ENCODE assay signal across 25 mouse cellular contexts in the genomic region with DNA sequence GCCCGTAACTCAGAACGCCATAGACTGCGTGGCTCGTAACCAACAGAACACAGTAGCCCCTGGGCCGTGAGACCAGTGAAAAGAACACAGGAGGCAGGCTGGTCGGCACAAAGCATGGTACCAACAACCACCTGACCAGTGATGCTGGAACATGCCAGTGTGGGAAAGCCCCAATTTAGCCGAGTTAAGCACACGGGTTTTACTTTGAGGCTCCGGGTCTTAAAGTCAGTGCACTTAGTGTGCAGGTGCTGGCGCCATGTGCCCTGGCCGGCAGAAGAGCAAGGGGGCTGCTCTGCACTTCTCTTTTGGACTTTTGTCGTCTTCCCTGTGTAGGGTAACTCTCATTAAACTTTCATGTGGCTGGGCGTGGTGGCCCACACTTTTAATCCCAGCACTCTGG. TPM values are rescaled to one million over a fixed set of nuclear protein-coding genes. Genes with fewer than 3 reads are reported as not detected.
DNase-seq lines count a peak whose midpoint lies in the region; ATAC-seq and TF ChIP-seq lines count a peak whose summit lies in the region.
"Had no signal": no experiment of that assay in that cellular context is flagged by ENCODE, and none has a peak within 500 bp of the region (broad histone marks: within the 10 kb centered on the region; RNA-seq: fewer than 3 reads in every experiment).

No protein-coding gene starts in this region.

- peaks cover 69% of the 10 kb centered on the region for H3K4me1 ChIP-seq in heart, embryonic 10.5 days
- peaks cover 86% of the 10 kb centered on the region for H3K4me1 ChIP-seq in heart, postnatal 0 days (ENCODE audit: control insufficient read depth, insufficient read depth)
- H3K4me1 ChIP-seq in heart, adult 2 months (ENCODE audit: control insufficient read depth, insufficient read depth, low read length) = peaks cover 27% of the 10 kb centered on the region
- peaks cover 65% of the 10 kb centered on the region for H3K4me1 ChIP-seq in E14TG2a.4 (replicated peaks; ENCODE audit: low read depth, low read length)

- no peak for ATAC-seq in heart, postnatal 0 days (ENCODE audit: insufficient read depth, low read depth)
- ATAC-seq: forebrain, embryonic 14.5 days; forebrain, embryonic 16.5 days had no signal

- no peak for TF ChIP-seq POLR2A in heart, adult 2 months (IDR thresholded peaks at IDR 0.05; ENCODE audit: insufficient read depth, low read depth, low read length)

- peaks cover 40% of the 10 kb centered on the region for H3K27me3 ChIP-seq in heart, embryonic 10.5 days (ENCODE audit: insufficient read depth, poor library complexity, severe bottlenecking)
- no peaks in the 10 kb centered on the region for H3K27me3 ChIP-seq in heart, postnatal 0 days (ENCODE audit: control insufficient read depth, insufficient read depth, low read length)
- no peaks in the 10 kb centered on the region for H3K27me3 ChIP-seq in heart, adult 2 months (ENCODE audit: control insufficient read depth, insufficient read depth, low read length)
- H3K27me3 ChIP-seq in E14TG2a.4 (ENCODE audit: insufficient read depth, low read length) = peaks cover 14% of the 10 kb centered on the region
- H3K27me3 ChIP-seq: embryonic facial prominence, embryonic 15.5 days had no signal

- intact Hi-C loops in heart, adult 2 months (cut with DNase I) = no loop called here

- H3K4me3 ChIP-seq in heart, embryonic 10.5 days = no peak overlapping the region
- H3K4me3 ChIP-seq in heart, postnatal 0 days (ENCODE audit: low read depth, low read length) = no peak overlapping the region
- no peak overlapping the region for H3K4me3 ChIP-seq in heart, adult 2 months
- 0 out of 2 replicates have a peak overlapping the region, but pooled peaks have one; percentile 4 for H3K4me3 ChIP-seq in E14TG2a.4 (replicated peaks; ENCODE audit: low read length)
- H3K4me3 ChIP-seq: embryonic facial prominence, embryonic 13.5 days; embryonic facial prominence, embryonic 15.5 days; erythroblast, embryonic 14.5 days; forebrain, embryonic 10.5 days; forebrain, embryonic 12.5 days had no signal

- no peaks in the 10 kb centered on the region for H3K79me2 ChIP-seq in heart, adult 2 months (replicated peaks; ENCODE audit: control insufficient read depth, insufficient read depth, low read length)

- no peak overlapping the region for H3K4me2 ChIP-seq in heart, postnatal 0 days (ENCODE audit: low read depth, low read length)
- H3K4me2 ChIP-seq: embryonic facial prominence, embryonic 13.5 days; embryonic facial prominence, embryonic 15.5 days; forebrain, embryonic 12.5 days had no signal

- no peak for TF ChIP-seq EP300 in heart, postnatal 0 days (IDR thresholded peaks at IDR 0.05; ENCODE audit: low read depth)
- no peak for TF ChIP-seq EP300 in heart, adult 2 months (IDR thresholded peaks at IDR 0.05; ENCODE audit: insufficient read depth, low read depth, low read length)

- TF ChIP-seq CTCF in heart, postnatal 0 days (IDR thresholded peaks at IDR 0.05; ENCODE audit: low read depth) = no peak
- TF ChIP-seq CTCF in heart, adult 2 months (IDR thresholded peaks at IDR 0.05) = no peak
- no peak for TF ChIP-seq CTCF in E14TG2a.4 (conservative IDR thresholded peaks at IDR 0.05; ENCODE audit: low read length)

- 0 out of 2 replicates have a peak overlapping the region, but pooled peaks have one; percentile 4 for H3K27ac ChIP-seq in heart, embryonic 10.5 days
- H3K27ac ChIP-seq in heart, postnatal 0 days (ENCODE audit: low read depth) = peak overlapping the region; percentile 36; the same call in 1 of the 2 replicates
- H3K27ac ChIP-seq in heart, adult 2 months = no peak overlapping the region; the same call in 1 of the 2 replicates
- H3K27ac ChIP-seq: embryonic facial prominence, embryonic 13.5 days; embryonic facial prominence, embryonic 15.5 days; forebrain, embryonic 10.5 days; forebrain, embryonic 12.5 days had no signal

- WGBS in heart, embryonic 10.5 days = 89% methylated on average over 13 of the region's 13 CpGs
- 90% methylated on average over 13 of the region's 13 CpGs for WGBS in heart, postnatal 0 days
- 92% methylated on average over 13 of the region's 13 CpGs for WGBS in heart, adult 2 months

- peaks cover 5% of the 10 kb centered on the region; the same call in 1 of the 2 replicates for H3K36me3 ChIP-seq in heart, embryonic 10.5 days
- H3K36me3 ChIP-seq in heart, postnatal 0 days (replicated peaks; ENCODE audit: control insufficient read depth, insufficient read depth, low read length) = no peaks in the 10 kb centered on the region
- no peaks in the 10 kb centered on the region for H3K36me3 ChIP-seq in heart, adult 2 months (ENCODE audit: control insufficient read depth, insufficient read depth, low read length)
- peaks cover 40% of the 10 kb centered on the region for H3K36me3 ChIP-seq in E14TG2a.4 (ENCODE audit: insufficient read depth, low read length)
- H3K36me3 ChIP-seq: embryonic facial prominence, embryonic 13.5 days; embryonic facial prominence, embryonic 15.5 days had no signal

- H3K9me3 ChIP-seq in heart, embryonic 10.5 days = no peaks in the 10 kb centered on the region
- H3K9me3 ChIP-seq in heart, postnatal 0 days (replicated peaks; ENCODE audit: control insufficient read depth, low read length) = no peaks in the 10 kb centered on the region
- no peaks in the 10 kb centered on the region for H3K9me3 ChIP-seq in E14TG2a.4 (ENCODE audit: low read length)
- H3K9me3 ChIP-seq: embryonic facial prominence, embryonic 13.5 days; embryonic facial prominence, embryonic 15.5 days; forebrain, embryonic 10.5 days; forebrain, embryonic 12.5 days had no signal

- H3K9ac ChIP-seq in heart, postnatal 0 days (replicated peaks; ENCODE audit: low read depth, low read length) = no peak overlapping the region
- H3K9ac ChIP-seq in heart, adult 2 months (ENCODE audit: low read depth, low read length) = no peak overlapping the region
- H3K9ac ChIP-seq: embryonic facial prominence, embryonic 13.5 days; embryonic facial prominence, embryonic 15.5 days; forebrain, embryonic 12.5 days had no signal

- no peak for DNase-seq in heart, embryonic 10.5 days (ENCODE audit: low spot score)
- no peak for DNase-seq in heart, adult 18-20 months
- DNase-seq in heart, postnatal 0 days (ENCODE audit: low spot score) = no peak
- DNase-seq in heart, adult 2 months = no peak
- no peak for DNase-seq in right cerebral cortex, postnatal 14 days
- DNase-seq: adrenal gland, adult 2 months; adrenal gland, postnatal 10 days; adrenal gland, postnatal 25 days; cerebellum, adult 18-20 months; cerebellum, adult 8-10 months; cerebellum, adult 9-11 months; cerebellum, postnatal 36 days; embryo, embryonic 11 days had no signal

RNA-seq across cellular contexts. Expression of gene Gpr153, which starts 4.1 kb away (rescaled TPM):
- 5.5 and 6.3 TPM in 2 replicates for polyA plus RNA-seq in heart, embryonic 10.5 days (2016; fragmentation: Nextera tagmentation; extraction: Ambion mirVana)
- total RNA-seq in heart, adult 18-20 months (2021) = 10 to 100 TPM in 1 of 2 experiments, 1 to 10 TPM in 1; 8.0 to 10.2 TPM
- total RNA-seq in heart, postnatal 0 days (2014; rRNA removed; ENCODE audit: low replicate concordance) = 50.8 and 56.4 TPM in 2 replicates
- polyA plus RNA-seq in heart, postnatal 0 days (2015; fragmentation: Nextera tagmentation; extraction: Ambion mirVana) = 5.0 TPM in 2 replicates
- total RNA-seq in heart, adult 2 months (2021) = 10 to 100 TPM in 1 of 2 experiments, 1 to 10 TPM in 1; 8.6 to 11.9 TPM
- 18.0 and 24.0 TPM in 2 replicates for polyA plus RNA-seq in heart, adult 2 months (2012; rRNA removed)
- total RNA-seq: MEL had no signal
- polyA plus RNA-seq: erythroblast, embryonic 14.5 days had no signal

RNA-seq across cellular contexts. Expression of gene Hes3, which starts 21.5 kb away (rescaled TPM):
- polyA plus RNA-seq in heart, embryonic 10.5 days (2016; fragmentation: Nextera tagmentation; extraction: Ambion mirVana) = not detected in 2 replicates
- not detected for total RNA-seq in heart, adult 18-20 months (2021)
- not detected in 2 replicates for total RNA-seq in heart, postnatal 0 days (2014; rRNA removed; ENCODE audit: low replicate concordance)
- polyA plus RNA-seq in heart, postnatal 0 days (2015; fragmentation: Nextera tagmentation; extraction: Ambion mirVana) = not detected in 2 replicates
- total RNA-seq in heart, adult 2 months (2021) = not detected
- polyA plus RNA-seq in heart, adult 2 months (2012; rRNA removed) = not detected in 2 replicates
- total RNA-seq: adrenal gland, adult 2 months; adrenal gland, postnatal 10 days; adrenal gland, postnatal 25 days; adrenal gland, postnatal 4 days; common myeloid progenitor, adult 5-6 weeks; MEL had no signal
- polyA plus RNA-seq: adrenal gland, adult 2 months; C2C12; embryonic facial prominence, embryonic 13.5 days; embryonic facial prominence, embryonic 15.5 days; erythroblast, embryonic 14.5 days; forebrain, embryonic 14.5 days; forebrain, embryonic 16.5 days had no signal

RNA-seq across cellular contexts. Expression of gene Icmt, which starts 27.1 kb away (rescaled TPM):
- 23.1 and 27.4 TPM in 2 replicates for polyA plus RNA-seq in heart, embryonic 10.5 days (2016; fragmentation: Nextera tagmentation; extraction: Ambion mirVana)
- 10 to 100 TPM; 25.7 to 32.2 TPM for total RNA-seq in heart, adult 18-20 months (2021)
- 26.1 and 38.0 TPM in 2 replicates for total RNA-seq in heart, postnatal 0 days (2014; rRNA removed; ENCODE audit: low replicate concordance)
- polyA plus RNA-seq in heart, postnatal 0 days (2015; fragmentation: Nextera tagmentation; extraction: Ambion mirVana) = 12.7 and 15.0 TPM in 2 replicates
- total RNA-seq in heart, adult 2 months (2021) = 10 to 100 TPM; 26.4 to 28.2 TPM
- polyA plus RNA-seq in heart, adult 2 months (2012; rRNA removed) = 17.7 and 27.2 TPM in 2 replicates

RNA-seq across cellular contexts. Expression of gene Rnf207, which starts 48.8 kb away (rescaled TPM):
- polyA plus RNA-seq in heart, embryonic 10.5 days (2016; fragmentation: Nextera tagmentation; extraction: Ambion mirVana) = 19.1 and 39.9 TPM in 2 replicates
- total RNA-seq in heart, adult 18-20 months (2021) = 10 to 100 TPM; 38.8 to 46.0 TPM
- total RNA-seq in heart, postnatal 0 days (2014; rRNA removed; ENCODE audit: low replicate concordance) = 171 and 226 TPM in 2 replicates
- polyA plus RNA-seq in heart, postnatal 0 days (2015; fragmentation: Nextera tagmentation; extraction: Ambion mirVana) = 109 and 115 TPM in 2 replicates
- 10 to 100 TPM; 34.5 to 47.7 TPM for total RNA-seq in heart, adult 2 months (2021)
- 155 and 167 TPM in 2 replicates for polyA plus RNA-seq in heart, adult 2 months (2012; rRNA removed)
- total RNA-seq: common myeloid progenitor, adult 5-6 weeks; MEL had no signal

RNA-seq across cellular contexts. Expression of gene Rpl22, which starts 55.6 kb away (rescaled TPM):
- 261 and 301 TPM in 2 replicates for polyA plus RNA-seq in heart, embryonic 10.5 days (2016; fragmentation: Nextera tagmentation; extraction: Ambion mirVana)
- 100 to 1,000 TPM; 275 to 290 TPM for total RNA-seq in heart, adult 18-20 months (2021)
- 118 and 122 TPM in 2 replicates for total RNA-seq in heart, postnatal 0 days (2014; rRNA removed; ENCODE audit: low replicate concordance)
- polyA plus RNA-seq in heart, postnatal 0 days (2015; fragmentation: Nextera tagmentation; extraction: Ambion mirVana) = 224 and 235 TPM in 2 replicates
- 100 to 1,000 TPM; 242 to 276 TPM for total RNA-seq in heart, adult 2 months (2021)
- 40.9 and 76.8 TPM in 2 replicates for polyA plus RNA-seq in heart, adult 2 months (2012; rRNA removed)
